Mouse (Mus musculus) adrenal gland, adult 8-10 months (tissue): ENCODE measurements around the gene Tlx1. TPM values are rescaled to one million over a fixed set of nuclear protein-coding genes. Genes with fewer than 3 reads are reported as not detected.

Experiments
- DNase-seq: peaks from one replicate; pipeline ENCODE4 v3.0.0; 2022
- total RNA-seq, 4 experiments: library from RNA; stranded (reverse); gene quantifications; 2 replicates each; pipeline ENCODE4 v1.2.4; 2022

Tlx1 gene
- total RNA-seq, 4 experiments from 2014 or later, result not detected

GRCm38 (mm10) chr19:45158896-45159295 lies 8.4 kb downstream of the Tlx1 start:
- DNase-seq, result no peak

GRCm38 (mm10) chr19:45159491-45159890 lies 9.0 kb downstream of the Tlx1 start:
- no peak for DNase-seq

- no peak for DNase-seq
Measured at GRCm38 (mm10) chr19:45159991-45160390, 9.5 kb downstream of the Tlx1 start.

GRCm38 (mm10) chr19:45160523-45160922 lies 10.0 kb downstream of the Tlx1 start:
- DNase-seq, result no peak

GRCm38 (mm10) chr19:45161093-45161492 lies 10.6 kb downstream of the Tlx1 start:
- peak; percentile 46 for DNase-seq

GRCm38 (mm10) chr19:45162181-45162580 lies 11.7 kb downstream of the Tlx1 start:
- no peak for DNase-seq

- DNase-seq, result no peak
Measured at GRCm38 (mm10) chr19:45162871-45163270, 12.4 kb downstream of the Tlx1 start.

- DNase-seq, result no peak
Measured at GRCm38 (mm10) chr19:45170451-45170850, 20.0 kb downstream of the Tlx1 start.

GRCm38 (mm10) chr19:45174803-45175202 lies 24.3 kb downstream of the Tlx1 start:
- DNase-seq, result no peak

- DNase-seq, result no peak
Measured at GRCm38 (mm10) chr19:45176269-45176668, 25.8 kb downstream of the Tlx1 start.

- DNase-seq, result peak; percentile 15
Measured at GRCm38 (mm10) chr19:45177004-45177737, 26.7 kb downstream of the Tlx1 start.

GRCm38 (mm10) chr19:45179451-45179850 lies 29.0 kb downstream of the Tlx1 start:
- DNase-seq, result no peak

GRCm38 (mm10) chr19:45180447-45180846 lies 30.0 kb downstream of the Tlx1 start:
- no peak for DNase-seq

- no peak for DNase-seq
Measured at GRCm38 (mm10) chr19:45194651-45195050, 44.2 kb downstream of the Tlx1 start.

GRCm38 (mm10) chr19:45196967-45197366 lies 46.5 kb downstream of the Tlx1 start:
- no peak for DNase-seq

GRCm38 (mm10) chr19:45205311-45206105 lies 55.0 kb downstream of the Tlx1 start:
- no peak for DNase-seq

Other genes with a start within 250 kb of the Tlx1 start
- gene Slf2, start 219.5 kb upstream of the Tlx1 start, total RNA-seq, result 10 to 100 TPM; 22.6 to 40.9 (median 30.5) TPM
- 10 to 100 TPM in 2 of 4 experiments, 1 to 10 TPM in 2; 4.3 to 14.9 (median 10.2) TPM for gene Sema4g, start 161.6 kb upstream of the Tlx1 start, total RNA-seq
- 10 to 100 TPM; 34.8 to 40.2 (median 37.5) TPM for gene Twnk, start 145.0 kb upstream of the Tlx1 start, total RNA-seq
- gene Mrpl43, start 144.2 kb upstream of the Tlx1 start, total RNA-seq, result 10 to 100 TPM; 44.2 to 57.9 (median 48.4) TPM
- gene Lzts2, start 136.3 kb upstream of the Tlx1 start, total RNA-seq, result 100 to 1,000 TPM; 100 to 121 (median 110) TPM
- under 1 TPM; 0.12 to 1.00 (median 0.56) TPM for gene Pdzd7, start 105.0 kb upstream of the Tlx1 start, total RNA-seq
- 10 to 100 TPM; 53.1 to 96.1 (median 73.9) TPM for gene Sfxn3, start 103.2 kb upstream of the Tlx1 start, total RNA-seq
- gene Kazald1, start 75.4 kb upstream of the Tlx1 start, total RNA-seq, result 10 to 100 TPM in 2 of 4 experiments, 1 to 10 TPM in 2; 6.2 to 13.8 (median 9.5) TPM
- gene Lbx1, start 85.1 kb downstream of the Tlx1 start, total RNA-seq, result not detected
- gene Btrc, start 213.1 kb downstream of the Tlx1 start, total RNA-seq, result 10 to 100 TPM; 48.2 to 67.7 (median 54.8) TPM